Comparison of ENCODE assay signal across 19 mouse cellular contexts in genomic region chr13:95494812-95495211, GRCm38 (mm10). TPM values are rescaled to one million over a fixed set of nuclear protein-coding genes. Genes with fewer than 3 reads are reported as not detected.
DNase-seq lines count a peak whose midpoint lies in the region; ATAC-seq and TF ChIP-seq lines count a peak whose summit lies in the region.
"Had no signal": no experiment of that assay in that cellular context is flagged by ENCODE, and none has a peak within 500 bp of the region (broad histone marks: within the 10 kb centered on the region; RNA-seq: fewer than 3 reads in every experiment).

No protein-coding gene starts in this region.

- no peaks in the 10 kb centered on the region for H3K36me3 ChIP-seq in splenic B cell, adult 2 months (ENCODE audit: control insufficient read depth, insufficient read depth, low read length, poor library complexity, severe bottlenecking)
- H3K36me3 ChIP-seq: embryonic facial prominence, embryonic 13.5 days; lung, embryonic 15.5 days had no signal

- TF ChIP-seq CTCF in lung, adult 2 months (IDR thresholded peaks at IDR 0.05; ENCODE audit: insufficient read depth, low read length) = no peak

- no peaks in the 10 kb centered on the region for H3K4me1 ChIP-seq in lung, adult 2 months (ENCODE audit: control insufficient read depth, insufficient read depth, low read length)

- no peak overlapping the region for H3K4me3 ChIP-seq in lung, adult 2 months (replicated peaks; ENCODE audit: extremely low read depth, low read depth, low read length)
- H3K4me3 ChIP-seq: embryonic facial prominence, embryonic 13.5 days; lung, embryonic 15.5 days had no signal

- ATAC-seq in granulocyte monocyte progenitor cell, adult 5-6 weeks (replicated peaks; ENCODE audit: poor library complexity, severe bottlenecking) = peak; percentile 85
- ATAC-seq: forebrain, embryonic 14.5 days had no signal

- TF ChIP-seq POLR2A in lung, adult 2 months (IDR thresholded peaks at IDR 0.05; ENCODE audit: borderline replicate concordance, extremely low read depth, low read depth, low read length) = no peak

- peak; percentile 7 for DNase-seq in kidney, adult 9 months
- no peak for DNase-seq in kidney, postnatal 10 days
- peak; percentile 4 for DNase-seq in lung, postnatal 10 days
- no peak for DNase-seq in lung, adult 2 months
- DNase-seq in splenic B cell, adult 2 months (ENCODE audit: low read depth, low spot score) = peak; percentile 52
- no peak for DNase-seq in thymus, postnatal 0 days (ENCODE audit: low spot score)
- DNase-seq: adrenal gland, postnatal 14 days; cerebellum, postnatal 25 days; kidney, postnatal 14 days; layer of hippocampus, postnatal 36 days; midbrain, embryonic 14.5 days; right cerebral cortex, postnatal 4 days had no signal

- H3K27me3 ChIP-seq in splenic B cell, adult 2 months (ENCODE audit: control insufficient read depth, insufficient read depth, low read length, poor library complexity, severe bottlenecking) = no peaks in the 10 kb centered on the region
- H3K27me3 ChIP-seq: embryonic facial prominence, embryonic 13.5 days; lung, embryonic 15.5 days had no signal

- WGBS in lung, adult 2 months = 56% methylated on average over 8 of the region's 8 CpGs

RNA-seq across cellular contexts. Expression of gene S100z, which starts 16.3 kb away (rescaled TPM):
- 0.49 TPM in 1 of 2 replicates, not detected in the other for polyA plus RNA-seq in lung, adult 2 months (2012; rRNA removed)
- not detected in 2 replicates for total RNA-seq in granulocyte monocyte progenitor cell, adult 5-6 weeks (2014; fragmentation: Nextera tagmentation)
- not detected in 2 replicates for total RNA-seq in granulocyte monocyte progenitor cell, adult 5-6 weeks (2017)
- 0.89 and 1.4 TPM in 2 replicates for polyA plus RNA-seq in thymus, postnatal 0 days (2015; fragmentation: Nextera tagmentation; extraction: Ambion mirVana)
- total RNA-seq: adrenal gland, postnatal 14 days; layer of hippocampus, postnatal 36 days had no signal
- polyA plus RNA-seq: forebrain, embryonic 14.5 days; hindbrain, embryonic 11.5 days; limb, embryonic 11.5 days; lung, embryonic 15.5 days; midbrain, embryonic 14.5 days had no signal

RNA-seq across cellular contexts. Expression of gene F2rl1, which starts 30.2 kb away (rescaled TPM):
- polyA plus RNA-seq in lung, adult 2 months (2012; rRNA removed) = 10.7 and 12.4 TPM in 2 replicates
- 0.41 and 0.58 TPM in 2 replicates for total RNA-seq in granulocyte monocyte progenitor cell, adult 5-6 weeks (2014; fragmentation: Nextera tagmentation)
- total RNA-seq in granulocyte monocyte progenitor cell, adult 5-6 weeks (2017) = 0.17 and 0.77 TPM in 2 replicates
- polyA plus RNA-seq in thymus, postnatal 0 days (2015; fragmentation: Nextera tagmentation; extraction: Ambion mirVana) = 1.8 TPM in 2 replicates

RNA-seq across cellular contexts. Expression of gene Crhbp, which starts 50.1 kb away (rescaled TPM):
- polyA plus RNA-seq in lung, adult 2 months (2012; rRNA removed) = not detected in 2 replicates
- not detected in 2 replicates for total RNA-seq in granulocyte monocyte progenitor cell, adult 5-6 weeks (2014; fragmentation: Nextera tagmentation)
- total RNA-seq in granulocyte monocyte progenitor cell, adult 5-6 weeks (2017) = not detected in 2 replicates
- 3.6 and 4.2 TPM in 2 replicates for polyA plus RNA-seq in thymus, postnatal 0 days (2015; fragmentation: Nextera tagmentation; extraction: Ambion mirVana)
- total RNA-seq: adrenal gland, postnatal 14 days; gastrocnemius, adult 18-20 months had no signal

Comparison
In these comparisons a context has a peak if more than half of its experiments do, and no peak if none do; other contexts are left out.
1. DNase-seq: peak in kidney, adult 9 months (single experiment), lung, postnatal 10 days (single experiment) and splenic B cell, adult 2 months (single experiment); none in kidney, postnatal 10 days (single experiment), lung, adult 2 months (single experiment) and thymus, postnatal 0 days (single experiment).